Mouse (Mus musculus) stomach, embryonic 16.5 days (tissue): ENCODE measurements around the gene Olfr457. TPM values are rescaled to one million over a fixed set of nuclear protein-coding genes. Genes with fewer than 3 reads are reported as not detected.

Experiments
- polyA plus RNA-seq: library from polyadenylated mRNA; unstranded; fragments of >200 nt; fragmentation: Nextera tagmentation; extraction: Ambion mirVana; gene quantifications from 2 replicates; pipeline ENCODE4 v1.2.1, GENCODE M21; 2015

Gene Olfr457
- polyA plus RNA-seq, 1 experiment from 2014 or later, result not detected

Other genes with a start within 250 kb of the Olfr457 start
- 22.8 and 23.8 TPM in 2 replicates for gene Gstk1, start 230.4 kb downstream of the Olfr457 start, polyA plus RNA-seq
- 6.3 and 8.6 TPM in 2 replicates for gene Tmem139, start 214.4 kb downstream of the Olfr457 start, polyA plus RNA-seq
- 47.2 and 58.2 TPM in 2 replicates for gene Casp2, start 211.3 kb downstream of the Olfr457 start, polyA plus RNA-seq
- 0.10 and 0.18 TPM in 2 replicates for gene Clcn1, start 189.7 kb downstream of the Olfr457 start, polyA plus RNA-seq
- 0.29 and 0.32 TPM in 2 replicates for gene Fam131b, start 151.7 kb downstream of the Olfr457 start, polyA plus RNA-seq
- gene Zyx, start 126.7 kb downstream of the Olfr457 start, polyA plus RNA-seq, result 99.0 and 107 TPM in 2 replicates
- 25.5 and 31.3 TPM in 2 replicates for gene Epha1, start 103.1 kb downstream of the Olfr457 start, polyA plus RNA-seq
- gene Tas2r143, start 76.1 kb downstream of the Olfr457 start, polyA plus RNA-seq, result not detected in 2 replicates
- gene Tas2r135, start 70.9 kb downstream of the Olfr457 start, polyA plus RNA-seq, result not detected in 2 replicates
- not detected in 2 replicates for gene Tas2r126, start 41.8 kb downstream of the Olfr457 start, polyA plus RNA-seq
- gene Olfr458, start 11.1 kb downstream of the Olfr457 start, polyA plus RNA-seq, result not detected in 2 replicates
- gene Olfr456, start 10.9 kb upstream of the Olfr457 start, polyA plus RNA-seq, result not detected in 2 replicates
- gene Olfr455, start 71.3 kb upstream of the Olfr457 start, polyA plus RNA-seq, result 0.04 and 0.07 TPM in 2 replicates
- not detected in 2 replicates for gene Tcaf3, start 121.4 kb upstream of the Olfr457 start, polyA plus RNA-seq
- 14.8 and 17.2 TPM in 2 replicates for gene Tcaf2, start 168.9 kb upstream of the Olfr457 start, polyA plus RNA-seq
- 70.1 and 71.8 TPM in 2 replicates for gene Tcaf1, start 233.8 kb upstream of the Olfr457 start, polyA plus RNA-seq